Mouse (Mus musculus) thymus, adult 2 months (tissue): Measurements from ENCODE around the gene Dusp27. TPM values are rescaled to one million over a fixed set of nuclear protein-coding genes. Genes with fewer than 3 reads are reported as not detected.
A peak's percentile ranks its signal among the peaks of the same experiment; 100 is the strongest.

Experiments used
- DNase-seq: peaks from one replicate; pipeline ENCODE4 v3.0.0; 2021
- H3K27ac ChIP-seq: fragments of 200-500 bp; 2 replicates; pipeline ENCODE4 v1.5.1; 2012; ENCODE audit warnings: low read length, control low read depth; ENCODE audit not compliant: control insufficient read depth, insufficient read depth
- H3K27me3 ChIP-seq: fragments of 200-500 bp; 2 replicates; pipeline ENCODE4 v1.6.1; 2012; ENCODE audit warnings: mild to moderate bottlenecking, low read length, moderate library complexity, mixed read lengths; ENCODE audit not compliant: control insufficient read depth, insufficient read depth
- H3K36me3 ChIP-seq: fragments of 200-500 bp; 2 replicates; pipeline ENCODE4 v1.6.1; 2012; ENCODE audit warnings: mild to moderate bottlenecking, low read length, moderate library complexity; ENCODE audit not compliant: control insufficient read depth, insufficient read depth
- H3K4me1 ChIP-seq: fragments of 200-500 bp; replicated peaks from 2 replicates; pipeline ENCODE4 v1.6.1; 2012; ENCODE audit warnings: low read length; ENCODE audit not compliant: control insufficient read depth, insufficient read depth
- H3K4me3 ChIP-seq: fragments of 200-500 bp; 2 replicates; pipeline ENCODE4 v1.5.1; 2012; ENCODE audit warnings: mild to moderate bottlenecking, low read length, control low read depth, moderate library complexity; ENCODE audit not compliant: control insufficient read depth, insufficient read depth
- CTCF ChIP-seq: fragments of 200-500 bp; IDR thresholded peaks from 2 replicates; pipeline ENCODE4 v1.5.1; 2012; ENCODE audit warnings: mild to moderate bottlenecking, control low read depth, low read length, moderate library complexity, borderline replicate concordance; ENCODE audit not compliant: control insufficient read depth, poor library complexity, insufficient read depth; ENCODE audit errors: extremely low read depth
- POLR2A ChIP-seq: fragments of 200-500 bp; IDR thresholded peaks from 2 replicates; pipeline ENCODE4 v1.6.1; 2012; ENCODE audit warnings: mild to moderate bottlenecking, low read length, control low read depth, moderate library complexity; ENCODE audit not compliant: control insufficient read depth, poor library complexity, insufficient read depth; ENCODE audit errors: extremely low read depth
- WGBS: fragments of 180-500 bp; shearing (Covaris S2); methylation state at CpG from one replicate; pipeline ENCODE4 v1.1.7; 2018; 5-methylcytosine and 5-hydroxymethylcytosine counted together
- polyA plus RNA-seq: library from polyadenylated mRNA; depleted of rRNA; stranded (reverse); fragments of >200 nt; gene quantifications from 2 replicates; pipeline ENCODE4 v1.2.3, GENCODE M21; 2012; rRNA removed

Dusp27 gene
- polyA plus RNA-seq, 1 experiment, result 0.32 TPM

GRCm38 (mm10) chr1:166061532-166061931 is 66.2 kb downstream of the Dusp27 start:
- H3K27me3 ChIP-seq, result no peaks in the 10 kb centered on the region
- WGBS, result 88% methylated on average over 3 of the region's 3 CpGs
- no peak for DNase-seq
- H3K27ac ChIP-seq, result no peak overlapping the region
- no peaks in the 10 kb centered on the region for H3K4me1 ChIP-seq
- H3K36me3 ChIP-seq, result no peaks in the 10 kb centered on the region
- H3K4me3 ChIP-seq, result no peak overlapping the region
- TF ChIP-seq CTCF (no peak), POLR2A (no peak)

- no peak for DNase-seq
- TF ChIP-seq CTCF (no peak), POLR2A (no peak)
- H3K4me3 ChIP-seq, result no peak overlapping the region
- no peaks in the 10 kb centered on the region for H3K27me3 ChIP-seq
- 13% methylated on average over 1 of the region's 1 CpGs for WGBS
- no peaks in the 10 kb centered on the region for H3K4me1 ChIP-seq
- no peak overlapping the region for H3K27ac ChIP-seq
- H3K36me3 ChIP-seq, result no peaks in the 10 kb centered on the region
Observed at GRCm38 (mm10) chr1:166060406-166060805, 67.3 kb downstream of the Dusp27 start.

- DNase-seq, result no peak
- WGBS, result 89% methylated on average over 9 of the region's 9 CpGs
- no peaks in the 10 kb centered on the region for H3K27me3 ChIP-seq
- TF ChIP-seq CTCF (no peak), POLR2A (no peak)
- H3K4me1 ChIP-seq, result peaks cover 11% of the 10 kb centered on the region
- H3K4me3 ChIP-seq, result no peak overlapping the region
- H3K27ac ChIP-seq, result no peak overlapping the region
- H3K36me3 ChIP-seq, result no peaks in the 10 kb centered on the region
Observed at GRCm38 (mm10) chr1:166056098-166056756, 71.5 kb downstream of the Dusp27 start.

- Histone ChIP-seq H3K4me1 (peaks cover 20% of the 10 kb centered on the region), H3K4me3 (no peak overlapping the region; the same call in 1 of the 2 replicates), H3K27ac (peak overlapping the region; percentile 51; the same call in 1 of the 2 replicates), H3K36me3 (no peaks in the 10 kb centered on the region), H3K27me3 (no peaks in the 10 kb centered on the region)
- 7% methylated on average over 10 of the region's 10 CpGs for WGBS
- TF ChIP-seq CTCF (no peak), POLR2A (no peak)
- DNase-seq, result peak; percentile 55
Observed at GRCm38 (mm10) chr1:166053285-166053955, 74.3 kb downstream of the Dusp27 start.

GRCm38 (mm10) chr1:166049046-166049827 is 78.5 kb downstream of the Dusp27 start:
- 54% methylated on average over 11 of the region's 11 CpGs for WGBS
- peaks cover 23% of the 10 kb centered on the region for H3K4me1 ChIP-seq
- TF ChIP-seq POLR2A (no peak), CTCF (no peak)

GRCm38 (mm10) chr1:166048230-166048911 is 79.4 kb downstream of the Dusp27 start:
- no peak for TF ChIP-seq POLR2A
- no peak for TF ChIP-seq CTCF
- Histone ChIP-seq H3K27me3 (no peaks in the 10 kb centered on the region), H3K27ac (peak overlapping the region; percentile 67), H3K36me3 (no peaks in the 10 kb centered on the region), H3K4me3 (peak overlapping the region; percentile 87), H3K4me1 (peaks cover 18% of the 10 kb centered on the region)
- peak; percentile 38 for DNase-seq
- 1% methylated on average over 23 of the region's 23 CpGs for WGBS

More at GRCm38 (mm10) chr1:166049046-166049827, 78.5 kb downstream of the Dusp27 start:
- no peaks in the 10 kb centered on the region for H3K27me3 ChIP-seq
- H3K36me3 ChIP-seq, result no peaks in the 10 kb centered on the region
- peak; percentile 12 for DNase-seq
- no peak overlapping the region for H3K27ac ChIP-seq
- H3K4me3 ChIP-seq, result peak overlapping the region; percentile 11; the same call in 1 of the 2 replicates

Other genes starting within 250 kb of the Dusp27 start
- gene Pou2f1, start 125.2 kb downstream of the Dusp27 start, polyA plus RNA-seq, result 39.7 and 53.4 TPM in 2 replicates
- gene Gpa33, start 2.3 kb upstream of the Dusp27 start, polyA plus RNA-seq, result 3.8 TPM in 2 replicates
- 0.05 TPM in 1 of 2 replicates, not detected in the other for gene Mael, start 110.8 kb upstream of the Dusp27 start, polyA plus RNA-seq
- gene Ildr2, start 126.2 kb upstream of the Dusp27 start, polyA plus RNA-seq, result 0.40 and 0.59 TPM in 2 replicates